Mouse (Mus musculus) C2C12 (cell line): ENCODE measurements around the gene Ppara.

Source experiments
- CEBPB ChIP-seq: IDR thresholded peaks from one replicate; pipeline ENCODE4 v1.6.1; 2011; ENCODE audit warnings: low read depth, mild to moderate bottlenecking, control low read depth, moderate library complexity
- CTCF ChIP-seq: IDR thresholded peaks from one replicate; pipeline ENCODE4 v1.5.1; 2011; ENCODE audit not compliant: control insufficient read depth, insufficient read depth, insufficient read length
- MAX ChIP-seq: IDR thresholded peaks from one replicate; pipeline ENCODE4 v1.6.1; 2011; ENCODE audit warnings: mild to moderate bottlenecking, control low read depth
- MYOD1 ChIP-seq: IDR thresholded peaks from one replicate; pipeline ENCODE4 v1.6.1; 2011; ENCODE audit warnings: low read depth; ENCODE audit not compliant: control insufficient read depth, insufficient read length
- USF1 ChIP-seq: IDR thresholded peaks from one replicate; pipeline ENCODE4 v1.6.1; 2011; ENCODE audit warnings: low read depth, mild to moderate bottlenecking, control low read depth, moderate library complexity

DNA sequence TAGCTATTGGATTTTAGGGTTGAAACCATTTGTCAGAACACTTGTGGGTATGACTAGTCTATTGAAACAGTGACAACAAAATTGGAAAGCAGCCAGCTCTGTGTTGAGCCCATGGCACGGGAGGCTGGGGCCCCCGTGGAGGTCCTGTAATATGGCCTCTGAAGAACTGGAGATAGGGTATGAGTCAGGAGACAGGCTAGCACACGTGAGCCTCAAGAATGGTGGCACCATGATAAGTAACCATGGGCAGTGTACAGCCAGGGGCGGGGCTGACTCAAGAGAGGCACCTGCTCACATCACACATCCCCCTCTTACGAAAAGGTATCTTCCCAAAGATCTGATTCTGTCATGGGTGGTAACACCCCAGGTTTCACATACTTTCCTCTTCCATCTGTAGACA is 51.9 kb downstream of the Ppara start:
- TF ChIP-seq CTCF: no peak
- no peak for TF ChIP-seq MAX
- no peak for TF ChIP-seq MYOD1
- TF ChIP-seq USF1: no peak
- no peak for TF ChIP-seq CEBPB
